Mouse (Mus musculus): ENCODE results near the gene Hspa1a.

GRCm38 (mm10) chr17:35009586-35009985, 37.6 kb upstream of the Hspa1a start:
- TF ChIP-seq POLR2A (IDR thresholded peaks at IDR 0.05; ENCODE audit: insufficient read length, low read depth) (no peak), POLR2AphosphoS2 (IDR thresholded peaks at IDR 0.05; ENCODE audit: insufficient read length, low read depth) (no peak)
